Mouse (Mus musculus) embryonic facial prominence, embryonic 11.5 days (tissue): ENCODE measurements around the gene Scoc. TPM values are rescaled to one million over a fixed set of nuclear protein-coding genes. Genes with fewer than 3 reads are reported as not detected.

ENCODE experiments used
- polyA plus RNA-seq: library from polyadenylated mRNA; unstranded; fragments of >200 nt; fragmentation: Nextera tagmentation; extraction: Ambion mirVana; gene quantifications from 2 replicates; pipeline ENCODE4 v1.2.1, GENCODE M21; 2014

Scoc gene
- polyA plus RNA-seq, 1 experiment from 2014 or later, result 163 TPM

Other genes with a start within 250 kb of the Scoc start
- gene Ucp1, start 168.0 kb downstream of the Scoc start, polyA plus RNA-seq, result not detected in 2 replicates
- gene Elmod2, start 125.9 kb downstream of the Scoc start, polyA plus RNA-seq, result 28.3 and 36.1 TPM in 2 replicates
- not detected in 2 replicates for gene Mgat4d, start 109.9 kb downstream of the Scoc start, polyA plus RNA-seq
- 4.6 and 4.7 TPM in 2 replicates for gene Clgn, start 68.5 kb downstream of the Scoc start, polyA plus RNA-seq
- gene Olfr370, start 77.4 kb upstream of the Scoc start, polyA plus RNA-seq, result not detected in 2 replicates
- 327 and 351 TPM in 2 replicates for gene Ndufb7, start 108.3 kb upstream of the Scoc start, polyA plus RNA-seq
- 667 and 692 TPM in 2 replicates for gene Tecr, start 149.6 kb upstream of the Scoc start, polyA plus RNA-seq
- 54.4 and 61.4 TPM in 2 replicates for gene Dnajb1, start 149.8 kb upstream of the Scoc start, polyA plus RNA-seq
- gene Gipc1, start 194.3 kb upstream of the Scoc start, polyA plus RNA-seq, result 169 and 177 TPM in 2 replicates
- gene Ptger1, start 208.3 kb upstream of the Scoc start, polyA plus RNA-seq, result 0.27 and 1.9 TPM in 2 replicates
- 20.6 and 21.5 TPM in 2 replicates for gene Pkn1, start 240.8 kb upstream of the Scoc start, polyA plus RNA-seq